Mouse (Mus musculus): ENCODE results near the gene Scfd2.

GRCm38 (mm10) chr5:74343045-74343444 lies 188.5 kb downstream of the Scfd2 start:
- TF ChIP-seq CTCF (IDR thresholded peaks at IDR 0.05; ENCODE audit: insufficient read depth, low read length) (no peak), POLR2A (IDR thresholded peaks at IDR 0.05; ENCODE audit: borderline replicate concordance, extremely low read depth, low read depth, low read length) (no peak)
